Mouse (Mus musculus) lung, adult 2 months (tissue): ENCODE measurements at regions not wholly inside any gene's neighbourhood (a gene's known extent, or its start where the extent isn't known, plus 50 kb on each side); places are given as distances from the start of the nearest gene placed in this dataset.

Experiments
- DNase-seq: peaks from one replicate; pipeline ENCODE4 v3.0.0; 2022
- H3K4me1 ChIP-seq: fragments of 200-500 bp; 2 replicates; pipeline ENCODE4 v1.6.1; 2011; ENCODE audit warnings: low read length; ENCODE audit not compliant: control insufficient read depth, insufficient read depth
- H3K4me3 ChIP-seq: fragments of 200-500 bp; replicated peaks from 2 replicates; pipeline ENCODE3; 2011; ENCODE audit warnings: low read depth, mild to moderate bottlenecking, control low read depth, low read length; ENCODE audit errors: extremely low read depth
- CTCF ChIP-seq: fragments of 200-500 bp; IDR thresholded peaks from 2 replicates; pipeline ENCODE4 v1.5.1; 2011; ENCODE audit warnings: mild to moderate bottlenecking, low read length, control low read depth; ENCODE audit not compliant: insufficient read depth
- POLR2A ChIP-seq: fragments of 200-500 bp; IDR thresholded peaks from 2 replicates; pipeline ENCODE4 v1.6.1; 2011; ENCODE audit warnings: low read depth, mild to moderate bottlenecking, control low read depth, low read length, borderline replicate concordance; ENCODE audit errors: extremely low read depth
- WGBS: fragments of 180-500 bp; shearing (Covaris S2); methylation state at CpG from one replicate; pipeline ENCODE4 v1.1.7; 2018; 5-methylcytosine and 5-hydroxymethylcytosine counted together

GRCm38 (mm10) chr12:13140636-13141035 is 108.4 kb downstream of the Ddx1 start:
- no peak for DNase-seq
- H3K4me1 ChIP-seq = peaks cover 5% of the 10 kb centered on the region
- WGBS = 66% methylated on average over 6 of the region's 6 CpGs
- TF ChIP-seq POLR2A (no peak), CTCF (no peak)
- H3K4me3 ChIP-seq = no peak overlapping the region

- 67% methylated on average over 5 of the region's 5 CpGs for WGBS
- H3K4me3 ChIP-seq = no peak overlapping the region
- no peak for DNase-seq
- H3K4me1 ChIP-seq = no peaks in the 10 kb centered on the region
- no peak for TF ChIP-seq POLR2A
- no peak for TF ChIP-seq CTCF
Observed at GRCm38 (mm10) chr12:13139189-13139588, 109.8 kb downstream of the Ddx1 start.

- Histone ChIP-seq H3K4me3 (no peak overlapping the region), H3K4me1 (no peaks in the 10 kb centered on the region)
- DNase-seq = no peak
- 77% methylated on average over 7 of the region's 10 CpGs for WGBS
- TF ChIP-seq CTCF (no peak), POLR2A (no peak)
Observed at GRCm38 (mm10) chr12:13134168-13134567, 114.8 kb downstream of the Ddx1 start.

GRCm38 (mm10) chr12:13129677-13130082 is 119.3 kb downstream of the Ddx1 start:
- no peak for DNase-seq
- no peaks in the 10 kb centered on the region for H3K4me1 ChIP-seq
- TF ChIP-seq CTCF (no peak), POLR2A (no peak)
- no peak overlapping the region for H3K4me3 ChIP-seq
- WGBS = 31% methylated on average over 8 of the region's 8 CpGs

GRCm38 (mm10) chr12:13127407-13127806 is 121.6 kb downstream of the Ddx1 start:
- no peaks in the 10 kb centered on the region for H3K4me1 ChIP-seq
- no peak overlapping the region for H3K4me3 ChIP-seq
- DNase-seq = no peak
- WGBS = 54% methylated on average over 11 of the region's 11 CpGs
- TF ChIP-seq POLR2A = no peak
- no peak for TF ChIP-seq CTCF

GRCm38 (mm10) chr12:13125054-13125453 is 124.0 kb downstream of the Ddx1 start:
- DNase-seq = no peak
- TF ChIP-seq CTCF (no peak), POLR2A (no peak)
- Histone ChIP-seq H3K4me3 (no peak overlapping the region), H3K4me1 (peaks cover 4% of the 10 kb centered on the region; the same call in 1 of the 2 replicates)
- 91% methylated on average over 1 of the region's 1 CpGs for WGBS

- DNase-seq = no peak
- Histone ChIP-seq H3K4me1 (peaks cover 9% of the 10 kb centered on the region), H3K4me3 (no peak overlapping the region)
- TF ChIP-seq CTCF = no peak
- no peak for TF ChIP-seq POLR2A
- WGBS = 26% methylated on average over 9 of the region's 9 CpGs
Observed at GRCm38 (mm10) chr12:13122282-13122681, 126.7 kb downstream of the Ddx1 start.

GRCm38 (mm10) chr12:13120581-13120980 is 128.4 kb downstream of the Ddx1 start:
- no peak overlapping the region for H3K4me3 ChIP-seq
- TF ChIP-seq POLR2A (no peak), CTCF (no peak)
- WGBS = 48% methylated on average over 7 of the region's 7 CpGs
- no peak for DNase-seq
- peaks cover 9% of the 10 kb centered on the region for H3K4me1 ChIP-seq

- WGBS = 67% methylated on average over 3 of the region's 3 CpGs
- TF ChIP-seq POLR2A = no peak
- no peak for TF ChIP-seq CTCF
- DNase-seq = no peak
- H3K4me3 ChIP-seq = no peak overlapping the region
- peaks cover 9% of the 10 kb centered on the region for H3K4me1 ChIP-seq
Observed at GRCm38 (mm10) chr12:13119653-13120052, 129.4 kb downstream of the Ddx1 start.

GRCm38 (mm10) chr12:13118026-13118425 is 131.0 kb downstream of the Ddx1 start:
- 32% methylated on average over 9 of the region's 9 CpGs for WGBS
- Histone ChIP-seq H3K4me1 (peaks cover 13% of the 10 kb centered on the region), H3K4me3 (no peak overlapping the region)
- TF ChIP-seq POLR2A = no peak
- TF ChIP-seq CTCF = no peak
- DNase-seq = no peak
